Mouse (Mus musculus) midbrain, embryonic 14.5 days (tissue): ENCODE data around the gene Adh1. TPM values are rescaled to one million over a fixed set of nuclear protein-coding genes. Genes with fewer than 3 reads are reported as not detected.
A peak's percentile ranks its signal among the peaks of the same experiment; 100 is the strongest.

Experiments used
- ATAC-seq: fragments of 200-750 bp; cut with Nextera tagmentation; 2 replicates; pipeline ENCODE4 v1.8.0; 2017; ENCODE audit warnings: moderate number of reproducible peaks, moderate library complexity; ENCODE audit not compliant: low FRiP score, low TSS enrichment
- DNase-seq: peaks from one replicate; pipeline ENCODE4 v3.0.0-alpha.2; 2015
- H3K27ac ChIP-seq: fragments of 300-500 bp; sonication (generic); replicated peaks from 2 replicates; pipeline ENCODE4 v1.5.1; 2014; ENCODE audit warnings: mild to moderate bottlenecking, low read depth, low read length, moderate library complexity
- H3K27me3 ChIP-seq: fragments of 300-500 bp; sonication (generic); 2 replicates; pipeline ENCODE4 v1.6.1; 2014; ENCODE audit warnings: low read length, control low read depth, mixed read lengths; ENCODE audit not compliant: control insufficient read depth, insufficient read depth
- H3K36me3 ChIP-seq: fragments of 300-500 bp; sonication (generic); 2 replicates; pipeline ENCODE4 v1.6.1; 2014; ENCODE audit warnings: low read length, control low read depth; ENCODE audit not compliant: control insufficient read depth, insufficient read depth
- H3K4me1 ChIP-seq: fragments of 300-500 bp; sonication (generic); 2 replicates; pipeline ENCODE4 v1.6.1; 2014; ENCODE audit warnings: mild to moderate bottlenecking, antibody characterized with exemption, low read length, control low read depth; ENCODE audit not compliant: control insufficient read depth, insufficient read depth
- H3K4me2 ChIP-seq: fragments of 300-500 bp; sonication (generic); 2 replicates; pipeline ENCODE4 v1.6.1; 2014; ENCODE audit warnings: mild to moderate bottlenecking, low read length, moderate library complexity
- H3K4me3 ChIP-seq: fragments of 300-500 bp; sonication (generic); replicated peaks from 2 replicates; pipeline ENCODE4 v1.5.1; 2014; ENCODE audit warnings: low read depth, low read length
- H3K9ac ChIP-seq: fragments of 300-500 bp; sonication (generic); replicated peaks from 2 replicates; pipeline ENCODE4 v1.6.1; 2014; ENCODE audit warnings: mild to moderate bottlenecking, low read length, moderate library complexity
- H3K9me3 ChIP-seq: fragments of 300-500 bp; sonication (generic); 2 replicates; pipeline ENCODE4 v1.6.1; 2016; ENCODE audit warnings: low read length, control low read depth, mixed read lengths; ENCODE audit not compliant: control insufficient read depth
- WGBS: fragments of 180-500 bp; shearing (Covaris S2); extraction: QIAGEN DNeasy Blood & Tissue Kit; methylation state at CpG from one replicate; pipeline ENCODE4 v1.1.7; 2014; 5-methylcytosine and 5-hydroxymethylcytosine counted together
- polyA plus RNA-seq: library from polyadenylated mRNA; unstranded; fragments of >200 nt; fragmentation: Nextera tagmentation; extraction: Ambion mirVana; gene quantifications from 2 replicates; pipeline ENCODE4 v1.2.1, GENCODE M21; 2014

Gene Adh1
- polyA plus RNA-seq, 1 experiment from 2014 or later: 0.51 TPM

- Histone ChIP-seq H3K4me1 (no peaks in the 10 kb centered on the region), H3K4me3 (no peak overlapping the region), H3K27ac (no peak overlapping the region), H3K9ac (no peak overlapping the region), H3K4me2 (no peak overlapping the region), H3K9me3 (no peaks in the 10 kb centered on the region), H3K27me3 (no peaks in the 10 kb centered on the region), H3K36me3 (no peaks in the 10 kb centered on the region)
- 77% methylated on average over 10 of the region's 10 CpGs for WGBS
- DNase-seq (peak; percentile 5), ATAC-seq (no peak)
These were observed 44.9 kb downstream of the Adh1 start for GRCm38 (mm10) chr3:138305486-138306289.

- no peaks in the 10 kb centered on the region for H3K27me3 ChIP-seq
- H3K4me2 ChIP-seq: no peak overlapping the region
- H3K27ac ChIP-seq: no peak overlapping the region
- no peaks in the 10 kb centered on the region for H3K4me1 ChIP-seq
- 44% methylated on average over 8 of the region's 8 CpGs for WGBS
- ATAC-seq (no peak), DNase-seq (peak; percentile 50)
- H3K4me3 ChIP-seq: no peak overlapping the region
- no peak overlapping the region for H3K9ac ChIP-seq
- no peaks in the 10 kb centered on the region for H3K9me3 ChIP-seq
- no peaks in the 10 kb centered on the region for H3K36me3 ChIP-seq
These were observed 45.5 kb downstream of the Adh1 start for GRCm38 (mm10) chr3:138306290-138306683.

- H3K4me1 ChIP-seq: no peaks in the 10 kb centered on the region
- WGBS: 92% methylated on average over 8 of the region's 8 CpGs
- H3K9me3 ChIP-seq: no peaks in the 10 kb centered on the region
- DNase-seq (no peak), ATAC-seq (no peak)
- H3K27me3 ChIP-seq: no peaks in the 10 kb centered on the region
- H3K9ac ChIP-seq: no peak overlapping the region
- no peak overlapping the region for H3K4me3 ChIP-seq
- H3K36me3 ChIP-seq: no peaks in the 10 kb centered on the region
- no peak overlapping the region for H3K4me2 ChIP-seq
- H3K27ac ChIP-seq: no peak overlapping the region
These were observed 49.1 kb downstream of the Adh1 start for GRCm38 (mm10) chr3:138309910-138310309.

GRCm38 (mm10) chr3:138311015-138311414, 50.2 kb downstream of the Adh1 start:
- H3K36me3 ChIP-seq: no peaks in the 10 kb centered on the region
- H3K4me2 ChIP-seq: no peak overlapping the region
- no peak for DNase-seq
- H3K4me3 ChIP-seq: no peak overlapping the region
- no peaks in the 10 kb centered on the region for H3K4me1 ChIP-seq
- no peak overlapping the region for H3K9ac ChIP-seq
- H3K27me3 ChIP-seq: no peaks in the 10 kb centered on the region
- 82% methylated on average over 6 of the region's 6 CpGs for WGBS
- no peak for ATAC-seq
- no peaks in the 10 kb centered on the region for H3K9me3 ChIP-seq
- no peak overlapping the region for H3K27ac ChIP-seq

GRCm38 (mm10) chr3:138312965-138313364, 52.2 kb downstream of the Adh1 start, which contains the start of gene Adh6a:
Gene Adh6a (plus strand): TSS chr3:138313286.
- no peak within 1 kb of the TSS for H3K27ac ChIP-seq
- DNase-seq: no peak
- no peak within 1 kb of the TSS for H3K4me2 ChIP-seq
- H3K36me3 ChIP-seq: no peaks in the 10 kb centered on the region
- ATAC-seq: no peak
- H3K4me1 ChIP-seq: no peaks in the 10 kb centered on the region
- H3K4me3 ChIP-seq: no peak within 1 kb of the TSS
- no peaks in the 10 kb centered on the region for H3K9me3 ChIP-seq
- 89% methylated on average over 5 of the region's 5 CpGs for WGBS
- no peak within 1 kb of the TSS for H3K9ac ChIP-seq
- no peaks in the 10 kb centered on the region for H3K27me3 ChIP-seq

- H3K4me1 ChIP-seq: no peaks in the 10 kb centered on the region
- no peaks in the 10 kb centered on the region for H3K9me3 ChIP-seq
- DNase-seq (no peak), ATAC-seq (no peak)
- no peak overlapping the region for H3K27ac ChIP-seq
- no peaks in the 10 kb centered on the region for H3K36me3 ChIP-seq
- H3K27me3 ChIP-seq: no peaks in the 10 kb centered on the region
- no peak overlapping the region for H3K4me2 ChIP-seq
- H3K4me3 ChIP-seq: no peak overlapping the region
- 88% methylated on average over 2 of the region's 2 CpGs for WGBS
- no peak overlapping the region for H3K9ac ChIP-seq
These were observed 56.2 kb downstream of the Adh1 start for GRCm38 (mm10) chr3:138316908-138317472.

DNA sequence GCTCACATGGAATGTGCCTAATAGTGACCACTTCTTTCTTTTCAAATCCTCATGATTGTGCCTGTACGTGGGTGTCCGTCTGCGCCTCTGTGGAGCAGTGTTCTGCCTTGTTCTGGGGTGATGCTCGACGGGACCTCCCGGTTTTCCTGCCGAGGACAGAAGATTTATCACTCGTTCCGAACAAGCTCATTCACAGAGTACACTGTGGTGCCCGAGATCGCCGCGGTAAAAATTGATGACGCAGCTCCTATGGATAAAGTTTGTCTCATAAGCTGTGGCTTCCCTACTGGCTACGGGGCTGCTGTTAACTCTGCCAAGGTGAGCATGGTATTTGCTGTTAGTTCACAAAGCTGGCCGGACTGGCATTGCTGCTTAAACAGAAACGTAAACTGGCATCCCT, 64.2 kb downstream of the Adh1 start:
- Histone ChIP-seq H3K4me3 (no peak overlapping the region), H3K4me2 (no peak overlapping the region), H3K9me3 (no peaks in the 10 kb centered on the region), H3K27ac (no peak overlapping the region), H3K9ac (no peak overlapping the region), H3K4me1 (no peaks in the 10 kb centered on the region), H3K27me3 (no peaks in the 10 kb centered on the region), H3K36me3 (no peaks in the 10 kb centered on the region)
- DNase-seq (no peak), ATAC-seq (no peak)
- WGBS: 93% methylated on average over 17 of the region's 17 CpGs

DNA sequence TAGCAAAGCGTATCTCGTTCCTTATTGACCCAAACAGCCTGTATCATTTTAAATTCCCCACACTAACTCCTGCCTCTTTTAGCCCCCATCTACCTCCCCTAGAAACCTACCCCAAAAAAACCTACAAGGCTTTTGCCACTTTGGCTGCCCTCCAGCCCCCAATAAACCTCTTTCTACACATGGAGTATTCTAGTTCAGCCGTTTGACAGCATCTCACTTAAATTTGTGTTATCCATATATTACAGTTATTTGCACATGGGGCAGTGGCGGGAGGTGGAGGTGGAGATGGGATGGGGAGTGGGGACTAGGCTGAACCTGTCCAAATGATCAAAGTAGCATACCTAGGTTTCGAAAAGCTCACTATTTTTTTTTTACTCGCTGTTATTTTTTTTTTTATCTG, 64.7 kb downstream of the Adh1 start:
- no peak overlapping the region for H3K4me3 ChIP-seq
- 92% methylated on average over 6 of the region's 6 CpGs for WGBS
- DNase-seq (no peak), ATAC-seq (no peak)
- H3K36me3 ChIP-seq: no peaks in the 10 kb centered on the region
- H3K9me3 ChIP-seq: no peaks in the 10 kb centered on the region
- H3K4me2 ChIP-seq: no peak overlapping the region
- no peaks in the 10 kb centered on the region for H3K4me1 ChIP-seq
- no peak overlapping the region for H3K9ac ChIP-seq
- H3K27me3 ChIP-seq: no peaks in the 10 kb centered on the region
- no peak overlapping the region for H3K27ac ChIP-seq

DNA sequence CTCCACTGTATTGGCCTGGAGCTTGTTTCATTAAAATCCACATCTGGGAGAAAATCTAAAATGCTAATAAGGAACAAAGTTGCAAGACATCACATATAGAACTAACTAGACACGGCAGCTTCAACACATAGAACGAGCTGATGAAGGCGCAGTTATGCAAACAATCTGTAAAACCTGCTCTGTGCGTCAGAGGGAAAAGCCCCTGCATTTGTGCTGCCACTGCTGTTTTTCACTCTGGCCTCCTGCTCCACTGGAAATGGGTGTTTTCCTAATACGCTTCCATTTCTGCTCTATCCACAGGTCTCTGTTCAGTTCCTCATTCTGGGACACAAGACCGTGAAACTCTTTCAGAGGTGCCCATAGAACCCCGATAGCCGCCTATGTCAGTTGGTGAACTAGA, 73.1 kb downstream of the Adh1 start:
- H3K9me3 ChIP-seq: no peaks in the 10 kb centered on the region
- 92% methylated on average over 8 of the region's 8 CpGs for WGBS
- H3K27ac ChIP-seq: no peak overlapping the region

More for the DNA sequence above, 73.1 kb downstream of the Adh1 start:
- H3K4me1 ChIP-seq: no peaks in the 10 kb centered on the region
- H3K9ac ChIP-seq: no peak overlapping the region
- no peak for DNase-seq
- H3K4me2 ChIP-seq: no peak overlapping the region
- no peaks in the 10 kb centered on the region for H3K36me3 ChIP-seq
- no peak overlapping the region for H3K4me3 ChIP-seq
- no peaks in the 10 kb centered on the region for H3K27me3 ChIP-seq
- no peak for ATAC-seq
